Mouse (Mus musculus): ENCODE data around the gene Limch1.

DNA sequence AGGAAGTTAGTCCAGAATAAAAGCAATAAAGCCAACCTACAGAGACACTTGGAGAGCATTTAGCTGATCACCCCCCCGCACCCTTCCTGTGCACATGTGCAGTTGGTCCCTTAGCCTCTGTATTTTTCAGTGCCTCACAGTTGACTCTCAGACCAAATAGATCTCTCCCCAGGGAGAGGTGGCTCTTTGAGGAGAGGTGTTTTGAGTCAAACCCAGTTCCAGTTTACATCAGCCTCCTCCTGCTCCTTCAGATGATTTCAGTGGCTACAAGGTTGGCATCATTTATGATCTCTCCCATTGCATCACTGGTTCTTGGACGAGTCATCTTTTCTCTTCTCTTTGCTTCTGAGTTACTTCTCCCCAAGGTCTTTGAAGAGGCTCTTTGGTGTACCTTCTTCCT is 197.3 kb downstream of the Limch1 start:
- TF ChIP-seq CTCF (IDR thresholded peaks at IDR 0.05; ENCODE audit: low read depth), result no peak
- TF ChIP-seq EP300 (IDR thresholded peaks at IDR 0.05; ENCODE audit: low read depth), result no peak

Measured in liver, embryonic 14.5 days (tissue).